Mouse (Mus musculus) hindbrain, embryonic 16.5 days (tissue): Measurements from ENCODE around the gene B3galt1. TPM values are rescaled to one million over a fixed set of nuclear protein-coding genes. Genes with fewer than 3 reads are reported as not detected.

Experiments
- ATAC-seq: fragments of 200-750 bp; cut with Nextera tagmentation; 2 replicates; pipeline ENCODE4 v1.8.0; 2017; ENCODE audit warnings: moderate TSS enrichment, moderate library complexity
- H3K27ac ChIP-seq: fragments of 300-500 bp; sonication (generic); 2 replicates; pipeline ENCODE4 v1.5.1; 2014; ENCODE audit warnings: low read depth, mild to moderate bottlenecking, control low read depth, low read length, moderate library complexity
- H3K27me3 ChIP-seq: fragments of 300-500 bp; sonication (generic); replicated peaks from 2 replicates; pipeline ENCODE4 v1.6.1; 2014; ENCODE audit warnings: low read length; ENCODE audit not compliant: control insufficient read depth, insufficient read depth
- H3K36me3 ChIP-seq: fragments of 300-500 bp; sonication (generic); 2 replicates; pipeline ENCODE4 v1.6.1; 2014; ENCODE audit warnings: mild to moderate bottlenecking, low read length, moderate library complexity, mixed read lengths; ENCODE audit not compliant: control insufficient read depth, insufficient read depth
- H3K4me1 ChIP-seq: fragments of 300-500 bp; sonication (generic); 2 replicates; pipeline ENCODE4 v1.6.1; 2014; ENCODE audit warnings: low read depth, low read length; ENCODE audit not compliant: control insufficient read depth, insufficient read depth
- H3K4me2 ChIP-seq: fragments of 300-500 bp; sonication (generic); 2 replicates; pipeline ENCODE4 v1.6.1; 2014; ENCODE audit warnings: mild to moderate bottlenecking, low read length, control low read depth, moderate library complexity
- H3K4me3 ChIP-seq: fragments of 300-500 bp; sonication (generic); 2 replicates; pipeline ENCODE4 v1.5.1; 2014; ENCODE audit warnings: mild to moderate bottlenecking, low read length, control low read depth, moderate library complexity
- H3K9ac ChIP-seq: fragments of 300-500 bp; sonication (generic); 2 replicates; pipeline ENCODE4 v1.6.1; 2014; ENCODE audit warnings: low read depth, mild to moderate bottlenecking, control low read depth, low read length, moderate library complexity
- H3K9me3 ChIP-seq: fragments of 300-500 bp; sonication (generic); 2 replicates; pipeline ENCODE4 v1.6.1; 2014; ENCODE audit warnings: mild to moderate bottlenecking, low read length, moderate library complexity; ENCODE audit not compliant: control insufficient read depth
- WGBS: fragments of 180-500 bp; shearing (Covaris S2); extraction: QIAGEN DNeasy Blood & Tissue Kit; methylation state at CpG from one replicate; pipeline ENCODE4 v1.1.7; 2014; 5-methylcytosine and 5-hydroxymethylcytosine counted together
- polyA plus RNA-seq: library from polyadenylated mRNA; unstranded; fragments of >200 nt; fragmentation: Nextera tagmentation; extraction: Ambion mirVana; gene quantifications from 2 replicates; pipeline ENCODE4 v1.2.1, GENCODE M21; 2015

B3galt1 gene
- polyA plus RNA-seq, 1 experiment from 2014 or later: 56.1 TPM

GRCm38 (mm10) chr2:67859004-67859403 is 293.3 kb downstream of the B3galt1 start:
- ATAC-seq: no peak
- H3K36me3 ChIP-seq: no peaks in the 10 kb centered on the region
- H3K9me3 ChIP-seq: no peaks in the 10 kb centered on the region
- H3K27ac ChIP-seq: no peak overlapping the region
- no peaks in the 10 kb centered on the region for H3K4me1 ChIP-seq
- H3K27me3 ChIP-seq: no peaks in the 10 kb centered on the region
- H3K4me2 ChIP-seq: no peak overlapping the region
- no peak overlapping the region for H3K4me3 ChIP-seq
- 42% methylated on average over 2 of the region's 2 CpGs for WGBS
- no peak overlapping the region for H3K9ac ChIP-seq

DNA sequence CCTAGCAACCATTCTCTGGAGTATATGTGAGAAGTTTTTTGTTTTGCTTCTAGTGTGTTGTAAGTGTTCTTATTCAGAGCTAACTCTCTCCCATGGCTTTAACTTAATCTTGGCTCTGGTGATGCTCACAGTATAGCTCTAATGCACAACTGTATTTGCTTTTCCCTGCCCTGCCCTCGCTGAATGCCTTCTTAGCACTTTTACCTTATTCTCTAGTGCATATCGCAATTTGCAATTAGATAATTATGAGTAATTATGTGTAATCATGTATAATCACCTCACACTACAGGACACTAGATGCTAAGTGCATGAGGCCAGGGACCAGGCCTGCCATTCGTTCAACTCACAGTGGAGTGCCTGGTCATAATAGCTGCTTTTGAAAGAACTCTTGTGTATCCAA is 307.7 kb downstream of the B3galt1 start:
- Histone ChIP-seq H3K9ac (no peak overlapping the region), H3K9me3 (no peaks in the 10 kb centered on the region; the same call in 1 of the 2 replicates), H3K4me2 (no peak overlapping the region), H3K4me1 (no peaks in the 10 kb centered on the region), H3K36me3 (no peaks in the 10 kb centered on the region), H3K27me3 (no peaks in the 10 kb centered on the region), H3K4me3 (no peak overlapping the region), H3K27ac (no peak overlapping the region)
- WGBS: 71% methylated on average over 3 of the region's 3 CpGs
- ATAC-seq: no peak

DNA sequence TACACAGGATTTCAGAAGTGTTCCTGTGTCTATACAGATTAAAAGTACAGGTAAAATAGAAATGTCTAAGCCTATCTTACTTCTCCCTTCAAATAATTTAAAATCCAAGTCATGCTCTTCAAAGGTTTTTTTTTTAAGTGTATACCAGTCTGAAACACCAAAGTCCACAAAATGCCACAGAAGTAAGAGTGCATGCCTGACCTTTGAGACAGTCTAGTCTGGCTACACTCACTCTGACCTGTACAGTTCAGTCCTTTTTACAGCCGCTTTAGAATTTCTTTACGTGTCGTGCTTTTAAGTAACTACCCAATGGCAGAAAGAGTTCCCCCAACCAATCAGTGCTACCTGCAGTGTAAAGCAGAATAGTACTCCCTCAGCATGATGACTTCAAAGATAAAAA is 314.2 kb downstream of the B3galt1 start:
- Histone ChIP-seq H3K9me3 (no peaks in the 10 kb centered on the region), H3K27me3 (no peaks in the 10 kb centered on the region), H3K4me2 (no peak overlapping the region), H3K27ac (no peak overlapping the region), H3K4me3 (no peak overlapping the region), H3K9ac (no peak overlapping the region), H3K36me3 (no peaks in the 10 kb centered on the region), H3K4me1 (no peaks in the 10 kb centered on the region)
- WGBS: 84% methylated on average over 3 of the region's 3 CpGs
- no peak for ATAC-seq

DNA sequence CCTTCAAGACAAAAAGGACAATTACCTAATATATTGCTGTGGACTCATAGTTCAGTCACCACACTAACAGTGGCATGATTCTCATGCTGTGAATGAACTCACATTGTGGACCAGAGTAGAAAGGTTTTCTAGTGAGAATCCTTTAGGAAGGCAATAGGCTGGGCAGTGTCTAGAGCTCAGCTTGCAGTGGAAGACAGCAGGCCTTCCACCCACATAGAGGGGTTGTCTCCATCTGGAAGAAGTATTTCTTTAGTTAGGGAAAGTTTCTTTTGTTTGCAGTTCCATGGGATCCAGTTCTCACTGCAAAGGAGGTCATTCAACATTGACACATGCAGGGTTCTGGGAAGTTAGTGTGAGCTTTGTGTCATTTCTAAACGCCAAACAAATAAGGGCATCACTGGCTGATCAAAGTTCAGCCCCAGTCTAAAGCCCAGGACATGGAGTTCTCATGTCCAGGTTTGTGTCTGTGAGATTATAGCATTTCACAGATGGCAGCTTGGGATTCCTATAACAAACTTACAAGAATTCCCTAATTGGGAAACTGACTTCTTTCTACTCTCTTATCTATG is 316.1 kb downstream of the B3galt1 start:
- H3K4me2 ChIP-seq: no peak overlapping the region
- ATAC-seq: no peak
- H3K27me3 ChIP-seq: no peaks in the 10 kb centered on the region
- H3K4me1 ChIP-seq: no peaks in the 10 kb centered on the region
- H3K9ac ChIP-seq: no peak overlapping the region
- H3K27ac ChIP-seq: no peak overlapping the region
- WGBS: 35% methylated on average over 1 of the region's 1 CpGs
- no peaks in the 10 kb centered on the region for H3K9me3 ChIP-seq
- H3K4me3 ChIP-seq: no peak overlapping the region
- H3K36me3 ChIP-seq: no peaks in the 10 kb centered on the region

DNA sequence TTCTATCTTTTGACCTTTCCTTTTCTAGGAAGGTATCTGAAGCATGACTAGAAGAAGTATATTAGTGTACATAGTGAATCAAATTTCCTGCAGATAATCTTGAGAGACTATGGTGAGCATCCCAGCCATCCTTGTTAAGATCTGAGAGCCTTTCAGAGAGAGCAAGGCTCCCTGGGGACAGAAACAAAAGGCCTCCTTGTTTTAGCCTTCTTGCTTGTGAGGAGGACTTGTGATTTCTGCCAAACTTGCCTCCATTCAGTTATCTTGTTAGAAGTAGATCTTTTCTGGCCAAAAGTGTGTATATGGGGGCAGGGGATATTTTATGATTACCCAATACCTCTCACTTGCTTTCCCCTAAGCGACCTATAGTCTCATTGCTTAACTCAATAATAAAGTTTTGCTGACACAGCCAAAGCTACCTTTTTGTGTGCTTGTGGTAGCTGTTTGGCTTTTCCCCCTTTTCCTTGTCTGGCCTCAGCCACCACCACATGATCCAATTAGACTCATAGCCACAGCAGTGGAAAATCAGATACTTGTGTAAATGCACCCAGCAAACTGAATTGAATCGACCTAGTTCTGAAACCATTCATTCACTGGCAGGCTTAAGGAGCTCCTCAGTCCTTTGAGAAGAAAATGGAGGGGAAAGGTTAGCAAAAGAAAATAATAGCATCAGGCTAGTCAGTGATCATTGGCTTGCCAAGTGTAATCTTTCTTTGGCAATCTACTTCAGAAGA is 332.5 kb downstream of the B3galt1 start:
- Histone ChIP-seq H3K4me1 (no peaks in the 10 kb centered on the region), H3K4me3 (no peak overlapping the region), H3K9me3 (no peaks in the 10 kb centered on the region), H3K9ac (no peak overlapping the region), H3K27ac (no peak overlapping the region), H3K27me3 (no peaks in the 10 kb centered on the region), H3K36me3 (no peaks in the 10 kb centered on the region), H3K4me2 (no peak overlapping the region)
- 30% methylated on average over 2 of the region's 2 CpGs for WGBS
- 0 out of 2 replicates have a peak, but pooled peaks have one; percentile 48 for ATAC-seq

GRCm38 (mm10) chr2:67901574-67901973 is 335.9 kb downstream of the B3galt1 start:
- H3K36me3 ChIP-seq: no peaks in the 10 kb centered on the region
- ATAC-seq: peak; percentile 56; the same call in 1 of the 2 replicates
- H3K4me2 ChIP-seq: no peak overlapping the region
- no peaks in the 10 kb centered on the region for H3K27me3 ChIP-seq
- H3K4me3 ChIP-seq: no peak overlapping the region
- no peaks in the 10 kb centered on the region for H3K9me3 ChIP-seq
- H3K27ac ChIP-seq: no peak overlapping the region
- no peak overlapping the region for H3K9ac ChIP-seq
- no peaks in the 10 kb centered on the region for H3K4me1 ChIP-seq
- WGBS: 74% methylated on average over 6 of the region's 6 CpGs

GRCm38 (mm10) chr2:67902651-67903292 is 337.1 kb downstream of the B3galt1 start:
- Histone ChIP-seq H3K36me3 (no peaks in the 10 kb centered on the region), H3K4me3 (no peak overlapping the region), H3K9ac (no peak overlapping the region), H3K9me3 (no peaks in the 10 kb centered on the region), H3K4me2 (no peak overlapping the region), H3K4me1 (no peaks in the 10 kb centered on the region), H3K27me3 (no peaks in the 10 kb centered on the region), H3K27ac (no peak overlapping the region)
- ATAC-seq: no peak
- 82% methylated on average over 8 of the region's 8 CpGs for WGBS

- Histone ChIP-seq H3K4me3 (no peak overlapping the region), H3K9me3 (no peaks in the 10 kb centered on the region), H3K9ac (no peak overlapping the region), H3K36me3 (no peaks in the 10 kb centered on the region), H3K27ac (no peak overlapping the region), H3K4me1 (no peaks in the 10 kb centered on the region), H3K4me2 (no peak overlapping the region), H3K27me3 (no peaks in the 10 kb centered on the region)
- 68% methylated on average over 1 of the region's 1 CpGs for WGBS
- no peak for ATAC-seq
These were observed 338.1 kb downstream of the B3galt1 start for GRCm38 (mm10) chr2:67903769-67904168.

DNA sequence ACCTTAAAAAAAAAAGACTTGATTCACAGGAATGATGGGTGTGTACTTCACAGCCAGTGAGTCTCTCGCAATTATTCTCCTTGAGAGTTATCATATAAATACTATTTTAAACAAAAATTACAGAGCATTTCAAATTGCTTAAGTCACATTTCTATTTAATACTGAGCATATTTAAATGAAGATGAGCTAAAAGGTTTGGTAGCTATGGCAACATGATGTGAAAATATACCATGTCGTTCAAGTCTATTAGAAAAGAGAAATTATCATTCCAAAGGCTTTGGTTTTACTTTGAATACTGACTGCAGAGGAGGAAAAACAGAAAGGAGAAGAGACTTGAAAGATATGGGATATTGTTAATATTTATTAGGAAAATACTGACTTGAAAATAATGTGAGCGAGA is 366.3 kb downstream of the B3galt1 start:
- ATAC-seq: no peak
- Histone ChIP-seq H3K4me1 (no peaks in the 10 kb centered on the region), H3K4me3 (no peak overlapping the region), H3K36me3 (no peaks in the 10 kb centered on the region), H3K9ac (no peak overlapping the region), H3K27ac (no peak overlapping the region), H3K4me2 (no peak overlapping the region), H3K27me3 (no peaks in the 10 kb centered on the region), H3K9me3 (no peaks in the 10 kb centered on the region)
- 63% methylated on average over 3 of the region's 3 CpGs for WGBS
